Mouse (Mus musculus): ENCODE measurements around the gene Gpr61. TPM values are rescaled to one million over a fixed set of nuclear protein-coding genes. Genes with fewer than 3 reads are reported as not detected.

Gene Gpr61
- polyA plus RNA-seq, 1 experiment from 2014 or later = not detected

GRCm38 (mm10) chr3:108166486-108167211 is 12.0 kb upstream of the Gpr61 start:
- peak; percentile 57 for TF ChIP-seq CTCF (IDR thresholded peaks at IDR 0.05; ENCODE audit: low read depth)
- Histone ChIP-seq H3K4me1 (replicated peaks; ENCODE audit: insufficient read depth, low read length) (peaks cover 8% of the 10 kb centered on the region; the same call in 1 of the 2 replicates), H3K36me3 (ENCODE audit: insufficient read depth, low read length) (no peaks in the 10 kb centered on the region), H3K27me3 (ENCODE audit: insufficient read depth, low read length) (no peaks in the 10 kb centered on the region), H3K9ac (ENCODE audit: low read depth, low read length) (no peak overlapping the region), H3K27ac (0 out of 2 replicates have a peak overlapping the region, but pooled peaks have one; percentile 2), H3K4me2 (ENCODE audit: low read length) (no peak overlapping the region), H3K4me3 (replicated peaks; ENCODE audit: low read depth, low read length) (no peak overlapping the region), H3K9me3 (replicated peaks; ENCODE audit: low read length) (no peaks in the 10 kb centered on the region)
- ATAC-seq (replicated peaks; ENCODE audit: low FRiP score, low read depth) (peak; percentile 70), DNase-seq (ENCODE audit: low spot score) (peak; percentile 82)
- 15% methylated on average over 9 of the region's 11 CpGs for WGBS

DNA sequence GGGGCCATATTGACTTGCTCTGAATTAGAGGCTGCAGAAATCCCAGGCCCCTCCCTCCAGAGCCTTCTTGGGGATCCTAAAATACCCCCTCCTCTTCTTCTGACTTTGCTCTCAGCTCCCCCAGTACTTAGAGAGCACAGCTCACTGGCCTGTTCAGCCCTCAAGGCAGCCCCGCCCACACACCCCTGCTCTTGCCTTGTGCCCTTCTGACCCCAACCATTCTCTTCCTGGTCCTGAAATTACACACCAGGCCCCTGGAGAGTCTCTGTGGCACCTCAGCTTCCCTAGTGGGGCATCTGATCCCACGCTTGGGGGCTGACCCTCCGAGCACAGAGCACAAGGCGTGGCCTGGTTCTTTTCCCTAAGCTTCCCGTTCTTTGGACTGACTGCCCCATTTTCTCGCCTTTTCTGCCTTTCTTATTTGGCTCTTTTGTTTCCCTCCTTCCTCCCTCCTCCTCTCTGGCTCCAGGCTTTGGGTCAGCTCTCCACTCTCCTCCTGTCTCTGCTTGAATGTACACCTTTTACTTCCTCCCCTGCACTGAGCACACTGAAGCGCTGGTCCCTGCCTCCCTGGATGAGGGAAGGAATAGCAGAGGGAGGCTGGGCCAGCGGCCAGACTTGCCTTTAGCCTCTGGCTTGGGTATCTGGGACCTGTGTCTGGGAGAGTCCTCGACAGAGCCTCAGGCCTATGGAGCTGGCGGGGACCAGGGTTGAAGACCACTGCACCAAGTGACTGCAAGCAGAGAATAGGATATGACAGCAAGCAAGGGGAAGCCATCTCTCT is 11.0 kb upstream of the Gpr61 start:
- Histone ChIP-seq H3K4me2 (ENCODE audit: low read length) (no peak overlapping the region), H3K4me1 (replicated peaks; ENCODE audit: insufficient read depth, low read length) (peaks cover 8% of the 10 kb centered on the region; the same call in 1 of the 2 replicates), H3K9me3 (replicated peaks; ENCODE audit: low read length) (no peaks in the 10 kb centered on the region), H3K36me3 (ENCODE audit: insufficient read depth, low read length) (no peaks in the 10 kb centered on the region), H3K9ac (ENCODE audit: low read depth, low read length) (no peak overlapping the region), H3K4me3 (replicated peaks; ENCODE audit: low read depth, low read length) (no peak overlapping the region), H3K27me3 (ENCODE audit: insufficient read depth, low read length) (no peaks in the 10 kb centered on the region), H3K27ac (no peak overlapping the region)
- WGBS = 22% methylated on average over 10 of the region's 10 CpGs
- DNase-seq (ENCODE audit: low spot score) (no peak), ATAC-seq (replicated peaks; ENCODE audit: low FRiP score, low read depth) (peak; percentile 18; the same call in 1 of the 2 replicates)
- TF ChIP-seq CTCF (IDR thresholded peaks at IDR 0.05; ENCODE audit: low read depth) = no peak

GRCm38 (mm10) chr3:108164807-108165206 is 10.1 kb upstream of the Gpr61 start:
- DNase-seq (ENCODE audit: low spot score) (peak; percentile 85), ATAC-seq (replicated peaks; ENCODE audit: low FRiP score, low read depth) (peak; percentile 34; the same call in 1 of the 2 replicates)
- TF ChIP-seq CTCF (IDR thresholded peaks at IDR 0.05; ENCODE audit: low read depth) = peak; percentile 99
- Histone ChIP-seq H3K27me3 (ENCODE audit: insufficient read depth, low read length) (no peaks in the 10 kb centered on the region), H3K36me3 (ENCODE audit: insufficient read depth, low read length) (no peaks in the 10 kb centered on the region), H3K4me3 (replicated peaks; ENCODE audit: low read depth, low read length) (0 out of 2 replicates have a peak overlapping the region, but pooled peaks have one; percentile 5), H3K4me2 (ENCODE audit: low read length) (peak overlapping the region; percentile 43), H3K4me1 (replicated peaks; ENCODE audit: insufficient read depth, low read length) (peaks cover 8% of the 10 kb centered on the region; the same call in 1 of the 2 replicates), H3K9ac (ENCODE audit: low read depth, low read length) (no peak overlapping the region), H3K9me3 (replicated peaks; ENCODE audit: low read length) (no peaks in the 10 kb centered on the region), H3K27ac (no peak overlapping the region)
- WGBS = 13% methylated on average over 9 of the region's 9 CpGs

- Histone ChIP-seq H3K4me2 (ENCODE audit: low read length) (no peak overlapping the region), H3K9me3 (replicated peaks; ENCODE audit: low read length) (no peaks in the 10 kb centered on the region), H3K36me3 (ENCODE audit: insufficient read depth, low read length) (no peaks in the 10 kb centered on the region), H3K4me3 (replicated peaks; ENCODE audit: low read depth, low read length) (no peak overlapping the region), H3K27ac (no peak overlapping the region), H3K4me1 (replicated peaks; ENCODE audit: insufficient read depth, low read length) (peaks cover 8% of the 10 kb centered on the region; the same call in 1 of the 2 replicates), H3K9ac (ENCODE audit: low read depth, low read length) (no peak overlapping the region), H3K27me3 (ENCODE audit: insufficient read depth, low read length) (no peaks in the 10 kb centered on the region)
- ATAC-seq (replicated peaks; ENCODE audit: low FRiP score, low read depth) = no peak
- 67% methylated on average over 5 of the region's 5 CpGs for WGBS
- no peak for DNase-seq (ENCODE audit: low spot score)
- TF ChIP-seq CTCF (IDR thresholded peaks at IDR 0.05; ENCODE audit: low read depth) = no peak
Observed at GRCm38 (mm10) chr3:108164091-108164490, 9.4 kb upstream of the Gpr61 start.

GRCm38 (mm10) chr3:108158383-108159037 is 3.8 kb upstream of the Gpr61 start:
- Histone ChIP-seq H3K4me2 (ENCODE audit: low read length) (no peak overlapping the region), H3K4me1 (replicated peaks; ENCODE audit: insufficient read depth, low read length) (no peaks in the 10 kb centered on the region), H3K27ac (no peak overlapping the region), H3K9ac (ENCODE audit: low read depth, low read length) (no peak overlapping the region), H3K36me3 (ENCODE audit: insufficient read depth, low read length) (no peaks in the 10 kb centered on the region), H3K27me3 (ENCODE audit: insufficient read depth, low read length) (no peaks in the 10 kb centered on the region), H3K4me3 (replicated peaks; ENCODE audit: low read depth, low read length) (no peak overlapping the region), H3K9me3 (replicated peaks; ENCODE audit: low read length) (no peaks in the 10 kb centered on the region)
- DNase-seq (ENCODE audit: low spot score) (no peak), ATAC-seq (replicated peaks; ENCODE audit: low FRiP score, low read depth) (no peak)
- TF ChIP-seq CTCF (IDR thresholded peaks at IDR 0.05; ENCODE audit: low read depth) = no peak
- 54% methylated on average over 9 of the region's 9 CpGs for WGBS

GRCm38 (mm10) chr3:108152290-108152689 is 2.4 kb downstream of the Gpr61 start:
- Histone ChIP-seq H3K27me3 (ENCODE audit: insufficient read depth, low read length) (no peaks in the 10 kb centered on the region), H3K4me2 (ENCODE audit: low read length) (no peak overlapping the region), H3K9me3 (replicated peaks; ENCODE audit: low read length) (no peaks in the 10 kb centered on the region), H3K27ac (no peak overlapping the region), H3K4me1 (replicated peaks; ENCODE audit: insufficient read depth, low read length) (peaks cover 4% of the 10 kb centered on the region; the same call in 1 of the 2 replicates), H3K4me3 (replicated peaks; ENCODE audit: low read depth, low read length) (no peak overlapping the region), H3K9ac (ENCODE audit: low read depth, low read length) (no peak overlapping the region), H3K36me3 (ENCODE audit: insufficient read depth, low read length) (no peaks in the 10 kb centered on the region)
- no peak for ATAC-seq (replicated peaks; ENCODE audit: low FRiP score, low read depth)
- 90% methylated on average over 3 of the region's 3 CpGs for WGBS
- no peak for DNase-seq (ENCODE audit: low spot score)
- no peak for TF ChIP-seq CTCF (IDR thresholded peaks at IDR 0.05; ENCODE audit: low read depth)
